Mouse (Mus musculus): ENCODE results near the gene Rgs6.

- TF ChIP-seq CTCF (IDR thresholded peaks at IDR 0.05; ENCODE audit: low read depth) (no peak), EP300 (IDR thresholded peaks at IDR 0.05; ENCODE audit: low read depth) (no peak)
Observed at GRCm38 (mm10) chr12:83209461-83209860, 621.4 kb downstream of the Rgs6 start.

Measured in liver, embryonic 14.5 days (tissue).